Mouse (Mus musculus): Measurements from ENCODE around the gene Gm20422.

The Gm20422 gene

GRCm38 (mm10) chr8:69793666-69794065 lies 19.0 kb upstream of the Gm20422 start:
- DNase-seq (ENCODE audit: low spot score) = no peak

- DNase-seq (ENCODE audit: low spot score) = peak; percentile 41
These were observed 16.9 kb upstream of the Gm20422 start for GRCm38 (mm10) chr8:69791415-69792068.

- peak; percentile 93 for DNase-seq (ENCODE audit: low spot score)
These were observed 16.2 kb upstream of the Gm20422 start, which contains the start of the genes Atp13a1 and Zfp866 for GRCm38 (mm10) chr8:69790773-69791367. Gene Atp13a1, plus strand, starts transcription at chr8:69791163. Gene Zfp866, minus strand, starts transcription at chr8:69791178.

GRCm38 (mm10) chr8:69790364-69790763 lies 15.7 kb upstream of the Gm20422 start:
- DNase-seq (ENCODE audit: low spot score) = no peak

- DNase-seq (ENCODE audit: low spot score) = no peak
These were observed 15.0 kb upstream of the Gm20422 start for GRCm38 (mm10) chr8:69789731-69790130.

- DNase-seq (ENCODE audit: low spot score) = no peak
These were observed 14.4 kb upstream of the Gm20422 start for GRCm38 (mm10) chr8:69789105-69789504.

- no peak for DNase-seq (ENCODE audit: low spot score)
These were observed 2.4 kb upstream of the Gm20422 start for GRCm38 (mm10) chr8:69777111-69777510.

- DNase-seq (ENCODE audit: low spot score) = no peak
These were observed 456 bp upstream of the Gm20422 start for GRCm38 (mm10) chr8:69775149-69775534.

GRCm38 (mm10) chr8:69772106-69772505 lies 2.6 kb downstream of the Gm20422 start:
- DNase-seq (ENCODE audit: low spot score) = no peak

GRCm38 (mm10) chr8:69771221-69771620 lies 3.5 kb downstream of the Gm20422 start:
- DNase-seq (ENCODE audit: low spot score) = no peak

GRCm38 (mm10) chr8:69761814-69762445 lies 12.8 kb downstream of the Gm20422 start:
- DNase-seq (ENCODE audit: low spot score) = no peak

GRCm38 (mm10) chr8:69758316-69758715 lies 16.4 kb downstream of the Gm20422 start:
- no peak for DNase-seq (ENCODE audit: low spot score)

- DNase-seq (ENCODE audit: low spot score) = no peak
These were observed 22.2 kb downstream of the Gm20422 start for GRCm38 (mm10) chr8:69752437-69752836.

- DNase-seq (ENCODE audit: low spot score) = peak; percentile 97
These were observed 24.9 kb downstream of the Gm20422 start, which contains the start of gene Zfp963 for GRCm38 (mm10) chr8:69749544-69750454. Gene Zfp963, minus strand, starts transcription at chr8:69749970.

- DNase-seq (ENCODE audit: low spot score) = no peak
These were observed 33.5 kb downstream of the Gm20422 start for GRCm38 (mm10) chr8:69741231-69741630.

GRCm38 (mm10) chr8:69740763-69741162 lies 33.9 kb downstream of the Gm20422 start:
- no peak for DNase-seq (ENCODE audit: low spot score)

GRCm38 (mm10) chr8:69735495-69735894 lies 39.2 kb downstream of the Gm20422 start:
- DNase-seq (ENCODE audit: low spot score) = no peak

GRCm38 (mm10) chr8:69717232-69717580 lies 57.5 kb downstream of the Gm20422 start:
- no peak for DNase-seq (ENCODE audit: low spot score)

GRCm38 (mm10) chr8:69716403-69717231 lies 58.1 kb downstream of the Gm20422 start:
- peak; percentile 98 for DNase-seq (ENCODE audit: low spot score)

GRCm38 (mm10) chr8:69715366-69715765 lies 59.3 kb downstream of the Gm20422 start:
- no peak for DNase-seq (ENCODE audit: low spot score)

- no peak for DNase-seq (ENCODE audit: low spot score)
These were observed 61.2 kb downstream of the Gm20422 start for GRCm38 (mm10) chr8:69713516-69713915.

Data from retina, embryonic 14.5 days (tissue).